Mouse (Mus musculus) left cerebral cortex, adult 8-10 months (tissue): Measurements from ENCODE around the gene Siae. TPM values are rescaled to one million over a fixed set of nuclear protein-coding genes. Genes with fewer than 3 reads are reported as not detected.

Experiments used
- DNase-seq, 2 experiments: peaks; one replicate each; pipeline ENCODE4 v3.0.0; 2022; ENCODE audit warnings: low spot score in 2 of 2
- total RNA-seq, 4 experiments: library from RNA; stranded (reverse); gene quantifications; 2 replicates each; pipeline ENCODE4 v1.2.4; 2022

Siae gene
- total RNA-seq, 4 experiments from 2014 or later = 15.0 to 18.3 (median 16.8) TPM

- no peak for DNase-seq
Measured at GRCm38 (mm10) chr9:37540701-37541575, 14.6 kb upstream of the Siae start.

DNA sequence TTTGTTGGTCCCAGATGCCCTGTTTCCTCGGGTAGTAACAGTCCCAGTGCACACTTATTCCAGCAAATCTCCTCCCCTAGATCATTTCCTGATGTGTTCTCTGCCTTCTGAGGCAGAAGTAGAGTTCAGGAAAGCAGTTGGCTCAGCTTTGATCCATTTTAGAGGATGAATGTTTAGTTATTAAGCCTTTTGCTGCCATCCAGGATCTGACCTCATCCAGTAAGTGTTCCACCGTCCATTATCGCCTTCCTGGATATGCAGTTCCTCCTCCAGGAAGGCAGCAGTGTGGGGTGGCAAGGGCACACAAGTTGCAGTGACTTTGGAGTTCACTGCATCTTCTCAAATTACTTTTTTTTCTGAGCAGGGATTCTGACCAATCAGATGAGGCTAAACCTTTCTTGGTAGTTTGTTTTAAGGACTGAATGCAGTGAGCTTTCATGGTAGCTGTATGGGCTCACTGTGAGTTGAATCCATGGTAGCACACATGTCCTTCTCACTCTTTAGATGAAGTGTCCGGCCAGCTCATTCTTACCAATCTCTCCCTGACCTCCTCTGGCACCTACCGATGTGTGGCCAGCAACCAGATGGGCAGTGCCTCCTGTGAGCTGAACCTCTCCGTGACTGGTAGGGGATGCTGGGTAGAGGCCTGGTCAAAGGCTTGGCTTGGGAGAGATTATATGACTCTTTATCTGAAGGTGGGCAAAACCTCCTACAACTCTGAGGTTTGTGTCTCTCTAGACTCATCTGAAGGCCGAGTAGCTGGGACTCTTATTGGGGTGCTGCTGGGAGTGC lies 13.5 kb upstream of the Siae start:
- DNase-seq = no peak

- DNase-seq = no peak
Measured at GRCm38 (mm10) chr9:37543869-37544440, 11.5 kb upstream of the Siae start.

GRCm38 (mm10) chr9:37544447-37545165 lies 10.9 kb upstream of the Siae start:
- no peak for DNase-seq

DNA sequence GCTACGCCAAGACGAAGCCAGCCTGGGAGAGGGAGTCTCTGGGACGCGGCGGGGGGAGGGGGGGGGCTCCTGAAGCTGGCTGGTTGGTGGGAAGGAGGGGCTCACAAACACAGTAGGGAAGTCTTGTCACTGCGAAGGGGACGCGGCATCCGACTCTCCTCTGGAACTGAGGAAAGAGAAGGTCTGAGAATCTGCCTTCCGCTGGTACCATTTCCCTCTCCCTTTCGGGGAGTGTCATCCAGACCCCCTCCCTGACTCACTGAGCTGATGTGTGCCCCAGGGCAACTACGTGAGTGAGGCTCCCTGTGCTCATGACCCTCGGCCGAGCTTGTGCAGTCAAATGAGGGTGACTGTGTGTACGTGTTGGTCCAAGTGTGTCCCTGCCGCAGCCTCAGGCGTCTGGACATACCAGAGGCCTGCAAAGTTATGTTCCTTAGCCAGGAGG lies 10.3 kb upstream of the Siae start:
- no peak for DNase-seq

DNA sequence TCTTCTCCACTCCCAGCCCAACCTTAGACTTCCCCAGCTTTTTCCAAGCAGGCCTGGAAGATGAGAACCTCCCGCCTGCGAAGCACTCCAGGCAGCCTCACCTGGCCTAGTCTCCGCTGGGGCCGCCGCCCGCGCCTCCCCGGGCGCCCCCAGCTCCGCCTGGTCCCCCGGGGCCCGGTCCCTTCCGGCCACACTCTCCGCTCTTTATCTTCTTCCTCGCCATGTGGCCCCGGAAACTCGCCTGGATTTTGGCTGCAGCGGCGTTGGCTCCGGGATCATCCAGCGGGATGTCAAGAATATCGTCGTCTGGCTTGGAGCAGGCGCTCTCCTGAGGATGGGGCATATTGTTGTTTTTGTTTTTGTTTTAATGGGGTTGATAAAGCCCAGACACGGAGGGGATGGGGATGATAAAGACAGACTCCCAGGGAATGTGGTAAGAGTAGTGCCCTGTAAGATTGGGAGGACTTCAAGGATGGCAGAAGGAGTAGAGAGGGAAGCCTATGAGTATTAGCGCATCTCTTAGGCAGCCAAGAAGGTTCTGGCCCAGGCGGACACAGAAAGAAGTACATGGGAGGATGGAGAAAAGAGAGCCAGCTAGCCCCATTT lies 9.5 kb upstream of the Siae start:
- DNase-seq = no peak

GRCm38 (mm10) chr9:37546889-37547288 lies 8.6 kb upstream of the Siae start:
- no peak for DNase-seq

GRCm38 (mm10) chr9:37550435-37550834 lies 5.1 kb upstream of the Siae start:
- DNase-seq = no peak

DNA sequence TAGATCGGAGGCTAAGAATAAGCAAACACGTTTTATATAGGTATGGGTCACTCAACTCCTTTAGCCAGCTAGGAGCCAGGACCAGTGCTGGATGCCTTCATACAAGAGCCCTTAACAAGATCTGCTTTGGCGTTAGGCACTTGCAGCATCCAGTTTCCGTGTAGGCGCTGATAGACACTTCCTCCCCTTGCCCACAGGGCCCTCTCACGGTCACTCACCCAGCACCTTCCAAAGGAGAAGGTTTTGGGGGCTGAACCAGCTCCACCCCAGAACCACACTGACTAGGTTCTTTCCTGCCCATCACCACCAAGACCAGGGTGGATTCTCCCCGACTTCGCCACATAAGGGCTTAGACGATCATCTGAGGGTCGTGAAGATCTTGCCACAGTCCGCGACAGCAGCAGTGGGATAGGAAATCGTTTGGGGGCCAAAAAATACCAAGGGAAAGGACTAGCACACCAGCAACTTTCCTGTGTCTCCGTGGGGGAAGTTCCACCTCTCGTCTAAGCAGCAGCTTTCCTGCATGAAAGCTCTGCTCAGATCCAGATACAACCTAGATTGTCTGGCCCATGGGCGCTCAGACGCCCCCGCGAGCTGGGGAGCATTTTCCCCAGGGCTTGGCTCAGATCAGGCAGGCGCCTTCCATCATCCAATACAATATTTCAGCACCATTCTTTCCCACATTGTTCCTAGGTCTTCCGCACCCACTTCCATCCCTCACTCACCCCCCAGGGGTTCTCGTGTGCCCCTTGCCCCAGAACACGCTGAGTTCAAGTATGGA lies 3.6 kb upstream of the Siae start:
- no peak for DNase-seq

GRCm38 (mm10) chr9:37552536-37553293 lies 2.8 kb upstream of the Siae start, which contains the start of gene Nrgn:
Gene Nrgn (minus strand): TSS chr9:37552904.
- DNase-seq = peak in 1 of 2 experiments; percentile 93

- DNase-seq = no peak
Measured at GRCm38 (mm10) chr9:37554279-37554678, 1.2 kb upstream of the Siae start.

DNA sequence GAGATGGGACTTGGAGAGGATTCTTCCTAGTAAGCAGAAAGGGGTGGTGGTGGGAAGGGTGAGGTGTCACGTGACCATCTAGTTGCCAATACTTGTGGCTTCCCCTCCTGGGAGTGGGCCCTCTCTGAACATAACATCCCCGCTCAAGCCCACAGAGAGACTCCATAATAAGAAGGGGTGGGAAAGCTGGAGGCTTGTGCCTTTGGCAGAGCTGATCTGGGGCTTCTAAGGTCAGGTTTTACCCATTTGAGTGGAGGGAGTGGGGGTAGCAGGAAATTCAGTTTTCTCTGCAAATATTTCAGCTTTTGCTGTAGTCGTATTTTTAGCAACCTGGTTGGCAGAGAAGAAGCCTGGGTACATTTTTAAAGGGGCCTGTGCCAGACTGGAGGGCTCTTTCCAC lies 868 bp downstream of the Siae start:
- no peak for DNase-seq

DNA sequence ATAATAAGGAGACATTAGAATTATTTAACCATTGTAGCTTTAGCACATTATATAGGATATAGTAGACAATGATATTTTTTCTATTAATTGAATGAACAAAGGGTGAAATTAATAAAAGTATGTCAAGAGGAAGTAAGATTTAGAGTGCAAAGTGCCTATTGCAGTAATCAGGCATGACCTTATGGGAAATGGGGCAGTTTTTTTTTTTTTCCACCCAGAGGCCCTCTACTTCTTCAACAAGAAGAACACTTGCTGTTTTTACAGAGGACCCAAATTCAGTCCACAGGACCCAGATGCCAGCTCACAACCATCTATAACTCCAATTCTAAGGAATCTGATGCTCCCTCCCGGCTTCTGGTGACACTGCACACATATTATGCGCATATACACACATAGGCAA lies 5.1 kb downstream of the Siae start:
- DNase-seq = no peak

- no peak for DNase-seq
Measured at GRCm38 (mm10) chr9:37563805-37564204, 8.3 kb downstream of the Siae start.

DNA sequence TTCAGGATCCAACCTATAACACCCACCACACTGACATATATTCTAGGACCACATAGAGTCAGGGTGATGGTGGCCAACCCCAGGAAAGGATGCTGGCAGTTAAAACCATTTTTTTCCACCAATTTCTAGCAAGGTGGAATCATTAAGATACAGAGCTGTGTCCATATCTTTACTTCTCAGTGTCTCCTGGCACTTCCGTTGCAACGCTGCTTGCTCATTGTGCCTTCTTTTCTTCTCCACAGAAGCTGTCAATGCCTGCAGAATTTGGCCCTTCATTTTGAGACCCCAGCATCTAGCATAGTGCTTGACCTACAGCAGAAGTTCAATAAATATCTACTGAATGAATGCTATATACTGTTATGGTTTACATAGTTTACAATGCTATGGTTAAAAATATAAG lies 11.5 kb downstream of the Siae start:
- no peak for DNase-seq

DNA sequence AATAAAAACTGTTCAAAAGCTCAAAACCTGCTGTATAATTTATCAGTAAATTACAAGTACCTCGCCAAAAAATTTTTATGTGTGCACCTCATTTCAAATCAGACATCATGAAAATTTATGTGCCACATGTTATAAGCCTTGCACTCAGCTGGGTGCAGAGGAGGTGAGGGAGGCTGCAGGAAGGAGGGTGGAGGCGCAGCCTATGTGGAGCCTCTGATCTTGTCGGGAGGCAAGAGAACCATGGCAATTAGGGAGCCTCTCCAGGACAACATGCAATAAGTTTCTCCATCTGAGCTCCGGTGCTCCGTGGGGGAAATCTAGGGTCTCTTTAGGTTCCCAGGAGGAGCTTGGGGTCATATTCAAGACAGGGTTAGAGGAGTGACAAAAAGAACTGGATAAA lies 12.0 kb downstream of the Siae start:
- no peak for DNase-seq

GRCm38 (mm10) chr9:37567892-37568604 lies 12.6 kb downstream of the Siae start:
- DNase-seq = peak in 1 of 2 experiments; percentile 86

- DNase-seq = no peak
Measured at GRCm38 (mm10) chr9:37568605-37569214, 13.2 kb downstream of the Siae start.
